Mouse (Mus musculus) cerebellum, postnatal 14 days (tissue): Measurements from ENCODE around the gene Man2c1.

Source experiments
- DNase-seq, 2 experiments: peaks; one replicate each; pipeline ENCODE4 v3.0.0; 2021; ENCODE audit warnings: mixed read lengths in 2 of 2

Man2c1 gene

DNA sequence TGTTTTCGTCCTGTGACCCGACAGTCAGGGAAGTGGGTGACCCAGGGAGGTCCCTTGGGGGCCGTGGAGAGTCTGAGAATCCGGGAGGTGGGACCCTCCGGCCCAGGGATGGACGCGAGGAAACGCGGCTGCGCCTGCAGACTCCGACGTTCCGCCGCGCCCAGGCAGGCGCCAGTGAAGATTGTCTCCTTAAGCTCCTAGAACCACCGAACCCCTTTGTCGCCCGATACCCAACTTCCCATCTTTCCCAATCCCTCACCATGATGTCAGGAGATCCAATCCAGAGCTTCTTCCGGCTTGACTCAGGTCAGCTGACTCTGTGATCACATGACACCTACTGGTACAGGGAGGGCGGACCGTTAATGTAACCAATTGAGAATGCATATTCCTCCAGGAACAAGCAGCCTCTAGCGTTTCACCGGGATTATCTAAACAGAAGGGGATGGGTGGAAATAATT, 27.6 kb downstream of the Man2c1 start, which contains the start of gene Commd4:
TSS of gene Commd4 (minus strand) at position 319 of the 458 bp plus-strand sequence.
- peak; percentile 93 to 97 for DNase-seq

- no peak for DNase-seq
Observed at GRCm38 (mm10) chr9:57158506-57158905, 28.0 kb downstream of the Man2c1 start.

DNA sequence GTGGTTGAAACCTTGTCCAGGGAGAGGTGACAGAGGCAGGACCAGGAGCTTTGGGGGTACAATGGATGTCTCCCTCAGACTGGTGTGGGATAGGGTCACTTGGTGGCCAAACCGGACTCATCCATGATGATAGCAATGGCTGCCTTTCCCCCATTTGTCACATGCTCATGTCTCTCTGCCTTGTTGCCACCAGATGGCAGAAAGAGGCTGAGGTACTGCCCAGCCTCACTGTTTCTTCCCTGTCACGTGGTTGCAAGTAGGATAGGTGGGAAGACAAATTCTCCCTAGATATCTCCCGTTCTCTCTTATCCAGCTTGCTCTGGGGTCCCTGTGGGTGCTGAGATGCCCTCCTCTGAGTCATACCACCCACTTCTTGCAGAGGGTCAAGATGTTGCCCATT, 32.0 kb downstream of the Man2c1 start:
- peak in 1 of 2 experiments; percentile 43 for DNase-seq

- no peak for DNase-seq
Observed at GRCm38 (mm10) chr9:57163137-57163536, 32.6 kb downstream of the Man2c1 start.

DNA sequence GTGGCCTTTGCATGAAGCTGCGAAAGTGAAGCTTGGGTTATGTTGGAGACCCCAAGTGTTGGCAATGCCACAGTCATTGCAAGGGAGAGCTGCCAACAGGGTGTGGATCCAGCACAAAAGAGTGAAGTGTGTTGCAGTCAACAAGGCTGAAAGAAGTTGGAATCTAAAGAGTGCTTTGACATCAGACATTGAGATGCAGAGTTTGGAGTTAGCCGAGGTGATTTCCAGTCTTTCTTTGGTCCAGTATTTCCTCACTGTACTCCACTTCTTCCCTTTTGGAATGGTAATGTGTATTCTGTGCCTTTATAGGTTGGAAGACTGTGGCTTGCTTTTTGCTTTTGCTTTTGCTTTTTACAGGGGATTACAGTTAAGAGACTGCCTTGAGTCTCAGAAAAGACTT, 35.7 kb downstream of the Man2c1 start:
- no peak for DNase-seq

- no peak for DNase-seq
Observed at GRCm38 (mm10) chr9:57168411-57168810, 37.9 kb downstream of the Man2c1 start.
